Mouse (Mus musculus) E14TG2a.4 (cell line): Measurements from ENCODE around the gene Nid2.
A peak's percentile ranks its signal among the peaks of the same experiment; 100 is the strongest.

Experiments
- H3K27me3 ChIP-seq: 2 replicates; pipeline ENCODE4 v1.6.1; 2014; ENCODE audit warnings: low read length, control low read depth; ENCODE audit not compliant: insufficient read depth
- H3K36me3 ChIP-seq: 2 replicates; pipeline ENCODE4 v1.6.1; 2014; ENCODE audit warnings: low read length, control low read depth; ENCODE audit not compliant: insufficient read depth
- H3K4me1 ChIP-seq: replicated peaks from 2 replicates; pipeline ENCODE4 v1.6.1; 2014; ENCODE audit warnings: low read depth, low read length, control low read depth
- H3K4me3 ChIP-seq: replicated peaks from 2 replicates; pipeline ENCODE4 v1.5.1; 2014; ENCODE audit warnings: mild to moderate bottlenecking, low read length
- H3K9me3 ChIP-seq: 2 replicates; pipeline ENCODE4 v1.6.1; 2014; ENCODE audit warnings: low read length, control low read depth
- CTCF ChIP-seq: conservative IDR thresholded peaks from 2 replicates; pipeline ENCODE4 v1.5.1; 2014; ENCODE audit warnings: low read length
- NANOG ChIP-seq: IDR thresholded peaks from 2 replicates; pipeline ENCODE4 v1.6.1; 2014; ENCODE audit warnings: borderline replicate concordance, low read length, mixed read lengths
- POU5F1 ChIP-seq: IDR thresholded peaks from 2 replicates; pipeline ENCODE4 v1.6.1; 2014; ENCODE audit warnings: low read length, borderline replicate concordance

The Nid2 gene

GRCm38 (mm10) chr14:19752276-19752675 is 1.2 kb downstream of the Nid2 start:
- Histone ChIP-seq H3K36me3 (peaks cover 51% of the 10 kb centered on the region), H3K4me1 (peaks cover 72% of the 10 kb centered on the region), H3K27me3 (no peaks in the 10 kb centered on the region), H3K9me3 (no peaks in the 10 kb centered on the region), H3K4me3 (peak overlapping the region; percentile 95)
- TF ChIP-seq POU5F1 (no peak), NANOG (no peak), CTCF (no peak)

- Histone ChIP-seq H3K27me3 (no peaks in the 10 kb centered on the region), H3K36me3 (peaks cover 98% of the 10 kb centered on the region), H3K4me3 (peak overlapping the region; percentile 11), H3K4me1 (peaks cover 97% of the 10 kb centered on the region), H3K9me3 (no peaks in the 10 kb centered on the region)
- no peak for TF ChIP-seq POU5F1
Measured at GRCm38 (mm10) chr14:19759277-19760193, 8.5 kb downstream of the Nid2 start.

GRCm38 (mm10) chr14:19760721-19761120 is 9.7 kb downstream of the Nid2 start:
- Histone ChIP-seq H3K4me1 (peaks cover 98% of the 10 kb centered on the region), H3K27me3 (no peaks in the 10 kb centered on the region), H3K4me3 (peak overlapping the region; percentile 11; the same call in 1 of the 2 replicates), H3K36me3 (peaks cover 98% of the 10 kb centered on the region), H3K9me3 (no peaks in the 10 kb centered on the region)
- TF ChIP-seq NANOG (no peak), CTCF (no peak), POU5F1 (no peak)

DNA sequence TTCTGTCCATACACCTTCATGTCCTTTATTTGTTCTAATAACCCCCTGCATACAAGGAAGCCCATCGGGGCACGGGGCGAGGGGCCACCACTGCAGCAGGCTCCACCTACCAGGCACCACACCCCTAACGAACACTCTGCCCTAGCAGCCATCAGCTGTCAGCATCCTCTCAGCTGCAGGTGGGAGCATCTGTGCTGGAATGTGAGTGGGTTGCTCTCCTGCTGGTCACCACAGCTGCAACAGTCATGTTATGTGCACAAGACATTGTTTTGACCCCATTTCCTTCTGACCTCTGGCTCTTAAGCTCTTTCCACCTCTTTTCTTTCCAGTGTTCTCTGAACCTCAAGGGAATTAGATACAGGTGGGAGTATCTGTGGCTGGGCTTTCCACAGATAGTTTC is 10.9 kb downstream of the Nid2 start:
- Histone ChIP-seq H3K4me1 (peaks cover 98% of the 10 kb centered on the region), H3K4me3 (peak overlapping the region; percentile 11; the same call in 1 of the 2 replicates), H3K27me3 (no peaks in the 10 kb centered on the region), H3K36me3 (peaks cover 98% of the 10 kb centered on the region), H3K9me3 (no peaks in the 10 kb centered on the region)
- TF ChIP-seq NANOG (no peak), CTCF (no peak), POU5F1 (no peak)

GRCm38 (mm10) chr14:19763527-19763926 is 12.5 kb downstream of the Nid2 start:
- Histone ChIP-seq H3K27me3 (no peaks in the 10 kb centered on the region), H3K4me1 (peaks cover 98% of the 10 kb centered on the region), H3K4me3 (no peak overlapping the region), H3K36me3 (peaks cover 98% of the 10 kb centered on the region), H3K9me3 (no peaks in the 10 kb centered on the region)
- TF ChIP-seq POU5F1 (no peak), NANOG (no peak), CTCF (no peak)

GRCm38 (mm10) chr14:19764331-19764730 is 13.3 kb downstream of the Nid2 start:
- TF ChIP-seq POU5F1 (no peak), CTCF (no peak), NANOG (no peak)
- peaks cover 98% of the 10 kb centered on the region for H3K36me3 ChIP-seq
- peaks cover 95% of the 10 kb centered on the region for H3K4me1 ChIP-seq
- no peaks in the 10 kb centered on the region for H3K9me3 ChIP-seq
- no peak overlapping the region for H3K4me3 ChIP-seq
- H3K27me3 ChIP-seq = no peaks in the 10 kb centered on the region

GRCm38 (mm10) chr14:19765539-19766379 is 14.7 kb downstream of the Nid2 start:
- TF ChIP-seq POU5F1 = no peak
- H3K27me3 ChIP-seq = no peaks in the 10 kb centered on the region
- H3K9me3 ChIP-seq = no peaks in the 10 kb centered on the region
- peaks cover 95% of the 10 kb centered on the region for H3K4me1 ChIP-seq
- no peak overlapping the region for H3K4me3 ChIP-seq
- peaks cover 99% of the 10 kb centered on the region for H3K36me3 ChIP-seq

DNA sequence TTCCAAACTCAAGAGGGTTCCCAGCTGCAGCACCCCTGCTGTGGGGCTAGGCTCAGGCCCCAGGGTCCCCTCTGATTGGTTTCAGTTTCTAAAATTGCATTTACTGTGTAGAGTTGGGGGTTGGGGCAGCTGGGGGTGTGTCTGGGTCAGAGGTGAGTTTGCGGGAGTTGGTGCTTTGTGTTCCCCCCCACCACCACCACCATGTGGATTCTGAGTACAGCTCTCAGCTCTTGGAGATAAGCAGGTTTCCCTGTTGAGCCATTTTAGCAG is 15.2 kb downstream of the Nid2 start:
- Histone ChIP-seq H3K27me3 (no peaks in the 10 kb centered on the region), H3K4me1 (peaks cover 95% of the 10 kb centered on the region), H3K4me3 (no peak overlapping the region), H3K9me3 (no peaks in the 10 kb centered on the region), H3K36me3 (peaks cover 99% of the 10 kb centered on the region)
- TF ChIP-seq NANOG = no peak
- TF ChIP-seq CTCF = no peak
- TF ChIP-seq POU5F1 = no peak
